Mouse (Mus musculus) neural tube, embryonic 11.5 days (tissue): ENCODE measurements at regions not wholly inside any gene's neighbourhood (a gene's known extent, or its start where the extent isn't known, plus 50 kb on each side); places are given as distances from the start of the nearest gene placed in this dataset.
A peak's percentile ranks its signal among the peaks of the same experiment; 100 is the strongest.

Experiments used
- ATAC-seq: fragments of 200-750 bp; cut with Nextera tagmentation; 2 replicates; pipeline ENCODE4 v1.8.0; 2017; ENCODE audit warnings: moderate number of reproducible peaks, mild to moderate bottlenecking, moderate TSS enrichment, moderate library complexity; ENCODE audit not compliant: insufficient read depth, low FRiP score, low TSS enrichment
- DNase-seq: peaks from one replicate; pipeline ENCODE4 v3.0.0-alpha.2; 2015; ENCODE audit warnings: low spot score
- H3K27ac ChIP-seq: fragments of 300-500 bp; sonication (generic); 2 replicates; pipeline ENCODE4 v1.5.1; 2014; ENCODE audit warnings: low read depth, mild to moderate bottlenecking, low read length
- H3K27me3 ChIP-seq: fragments of 300-500 bp; sonication (generic); 2 replicates; pipeline ENCODE4 v1.6.1; 2014; ENCODE audit warnings: mild to moderate bottlenecking, low read length, mixed read lengths; ENCODE audit not compliant: control insufficient read depth, insufficient read depth
- H3K36me3 ChIP-seq: fragments of 300-500 bp; sonication (generic); 2 replicates; pipeline ENCODE4 v1.6.1; 2014; ENCODE audit warnings: mild to moderate bottlenecking, low read length, moderate library complexity, mixed read lengths; ENCODE audit not compliant: control insufficient read depth, insufficient read depth
- H3K4me1 ChIP-seq: fragments of 300-500 bp; sonication (generic); 2 replicates; pipeline ENCODE4 v1.6.1; 2014; ENCODE audit warnings: low read length, mixed read lengths; ENCODE audit not compliant: control insufficient read depth, insufficient read depth
- H3K4me2 ChIP-seq: fragments of 300-500 bp; sonication (generic); 2 replicates; pipeline ENCODE4 v1.6.1; 2014; ENCODE audit warnings: low read depth, mild to moderate bottlenecking, moderate library complexity
- H3K4me3 ChIP-seq: fragments of 300-500 bp; sonication (generic); 2 replicates; pipeline ENCODE4 v1.5.1; 2014; ENCODE audit warnings: low read depth, low read length
- H3K9ac ChIP-seq: fragments of 300-500 bp; sonication (generic); 2 replicates; pipeline ENCODE4 v1.6.1; 2014; ENCODE audit warnings: mild to moderate bottlenecking, low read length
- H3K9me3 ChIP-seq: fragments of 300-500 bp; sonication (generic); 2 replicates; pipeline ENCODE4 v1.6.1; 2016; ENCODE audit warnings: low read length; ENCODE audit not compliant: control insufficient read depth
- WGBS: fragments of 180-500 bp; shearing (Covaris S2); extraction: QIAGEN DNeasy Blood & Tissue Kit; methylation state at CpG from one replicate; pipeline ENCODE4 v1.1.7; 2014; 5-methylcytosine and 5-hydroxymethylcytosine counted together

DNA sequence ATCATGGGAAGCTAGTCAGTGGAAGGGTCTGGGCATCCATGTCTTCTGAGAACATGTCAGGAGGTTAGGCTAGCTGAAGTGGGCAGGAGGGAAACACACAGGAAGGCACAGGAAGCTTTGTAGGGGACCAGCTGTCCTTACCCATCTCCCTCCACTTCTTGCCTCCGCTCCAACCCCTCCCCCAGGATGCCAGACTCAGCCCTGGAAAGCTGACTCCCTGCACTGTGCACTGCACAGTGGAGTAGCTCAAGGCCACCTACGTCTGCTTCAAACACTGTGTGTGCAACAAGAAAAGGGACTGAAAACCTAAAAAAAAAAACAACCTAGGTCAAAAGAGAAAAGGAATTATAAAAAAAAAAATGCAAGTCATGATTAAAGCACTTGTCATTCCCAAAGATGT lies 97.3 kb downstream of the Zfp706 start:
- Histone ChIP-seq H3K9me3 (no peaks in the 10 kb centered on the region), H3K4me1 (no peaks in the 10 kb centered on the region), H3K4me2 (no peak overlapping the region), H3K4me3 (no peak overlapping the region), H3K9ac (no peak overlapping the region), H3K27ac (no peak overlapping the region), H3K36me3 (no peaks in the 10 kb centered on the region), H3K27me3 (no peaks in the 10 kb centered on the region)
- ATAC-seq (no peak), DNase-seq (no peak)
- 79% methylated on average over 2 of the region's 2 CpGs for WGBS

- Histone ChIP-seq H3K4me2 (no peak overlapping the region), H3K9me3 (no peaks in the 10 kb centered on the region), H3K27ac (no peak overlapping the region), H3K36me3 (no peaks in the 10 kb centered on the region), H3K9ac (no peak overlapping the region), H3K4me1 (no peaks in the 10 kb centered on the region), H3K4me3 (no peak overlapping the region), H3K27me3 (no peaks in the 10 kb centered on the region)
- no peak for DNase-seq
- ATAC-seq = no peak
- 91% methylated on average over 3 of the region's 3 CpGs for WGBS
These were observed 98.1 kb downstream of the Zfp706 start for GRCm38 (mm10) chr15:36909494-36909893.

GRCm38 (mm10) chr15:36906789-36907188 lies 100.8 kb downstream of the Zfp706 start:
- 91% methylated on average over 5 of the region's 5 CpGs for WGBS
- Histone ChIP-seq H3K36me3 (no peaks in the 10 kb centered on the region), H3K9me3 (no peaks in the 10 kb centered on the region), H3K27ac (no peak overlapping the region), H3K4me2 (no peak overlapping the region), H3K9ac (no peak overlapping the region), H3K27me3 (no peaks in the 10 kb centered on the region), H3K4me3 (no peak overlapping the region), H3K4me1 (0 out of 2 replicates have a peak, but pooled peaks cover 2% of the 10 kb centered on the region)
- no peak for DNase-seq
- ATAC-seq = no peak

DNA sequence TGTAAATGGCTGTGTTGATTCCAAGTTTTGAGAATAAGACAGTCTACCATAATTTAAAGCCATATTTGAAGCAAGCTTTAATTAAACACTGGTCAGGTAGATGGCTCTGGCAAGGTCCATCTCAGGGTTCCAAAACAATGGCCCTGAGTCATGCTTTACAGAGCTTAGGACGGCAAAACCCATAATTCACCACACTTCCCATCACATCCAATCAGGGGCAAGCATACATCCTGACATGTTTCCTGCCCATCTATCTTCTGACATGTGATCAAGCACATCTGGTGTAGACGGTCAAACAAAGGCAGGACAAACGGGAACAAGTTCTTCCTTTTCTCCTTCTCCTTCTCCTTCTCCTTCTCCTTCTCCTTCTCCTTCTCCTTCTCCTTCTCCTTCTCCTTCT lies 101.5 kb downstream of the Zfp706 start:
- H3K4me2 ChIP-seq = no peak overlapping the region
- H3K9me3 ChIP-seq = no peaks in the 10 kb centered on the region
- H3K27me3 ChIP-seq = no peaks in the 10 kb centered on the region
- no peak for ATAC-seq
- no peak overlapping the region for H3K27ac ChIP-seq
- H3K9ac ChIP-seq = no peak overlapping the region
- no peaks in the 10 kb centered on the region for H3K36me3 ChIP-seq
- H3K4me3 ChIP-seq = no peak overlapping the region
- no peak for DNase-seq
- WGBS = 56% methylated on average over 3 of the region's 3 CpGs
- peaks cover 6% of the 10 kb centered on the region for H3K4me1 ChIP-seq

DNA sequence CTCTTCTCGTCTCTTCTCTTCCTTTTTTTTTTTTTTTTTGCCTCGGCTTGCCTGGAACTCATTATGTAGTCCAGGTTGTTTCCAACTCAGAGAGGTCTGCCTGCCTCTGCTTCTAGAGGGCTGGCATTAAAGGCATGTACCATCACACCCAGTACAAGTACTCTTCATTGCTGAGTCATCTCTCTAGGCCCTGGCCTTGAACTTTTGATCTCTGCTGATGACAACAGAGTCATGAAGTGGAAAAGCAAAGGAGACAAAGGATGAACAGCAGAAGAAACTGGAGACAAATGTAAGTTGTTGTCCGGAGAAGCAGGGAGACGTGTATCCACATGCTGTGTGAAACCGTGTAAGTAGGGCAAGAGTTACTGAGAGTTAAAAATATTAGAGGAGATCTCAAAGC lies 103.7 kb downstream of the Zfp706 start:
- Histone ChIP-seq H3K4me3 (no peak overlapping the region), H3K9me3 (no peaks in the 10 kb centered on the region), H3K27ac (no peak overlapping the region), H3K27me3 (no peaks in the 10 kb centered on the region), H3K9ac (no peak overlapping the region), H3K4me2 (no peak overlapping the region), H3K4me1 (peaks cover 6% of the 10 kb centered on the region), H3K36me3 (no peaks in the 10 kb centered on the region)
- DNase-seq (no peak), ATAC-seq (no peak)
- WGBS = 80% methylated on average over 5 of the region's 5 CpGs

DNA sequence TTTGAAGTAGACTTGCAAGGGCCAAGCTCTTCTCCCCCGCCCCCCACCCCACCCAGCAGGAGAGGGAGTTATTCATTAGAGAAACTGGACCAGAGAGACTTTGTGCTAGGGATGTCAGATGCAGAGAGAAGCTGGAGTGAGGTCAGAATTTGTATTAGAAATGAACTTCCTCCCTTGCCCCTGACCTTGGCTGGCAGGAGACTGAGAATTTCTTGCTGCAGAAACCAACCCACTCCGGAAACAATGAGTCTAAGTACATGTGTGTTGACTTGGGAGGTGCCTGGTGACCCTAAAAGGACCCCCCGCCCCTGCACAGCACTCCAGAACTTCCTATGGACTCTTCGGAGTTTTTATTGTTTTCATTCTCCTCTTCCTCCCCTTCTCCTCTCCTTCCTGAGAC lies 104.3 kb downstream of the Zfp706 start:
- H3K4me2 ChIP-seq = no peak overlapping the region
- no peaks in the 10 kb centered on the region for H3K27me3 ChIP-seq
- peaks cover 6% of the 10 kb centered on the region for H3K4me1 ChIP-seq
- no peak overlapping the region for H3K9ac ChIP-seq
- no peaks in the 10 kb centered on the region for H3K9me3 ChIP-seq
- H3K27ac ChIP-seq = no peak overlapping the region
- H3K36me3 ChIP-seq = no peaks in the 10 kb centered on the region
- WGBS = 59% methylated on average over 4 of the region's 4 CpGs
- ATAC-seq (no peak), DNase-seq (no peak)
- H3K4me3 ChIP-seq = no peak overlapping the region

DNA sequence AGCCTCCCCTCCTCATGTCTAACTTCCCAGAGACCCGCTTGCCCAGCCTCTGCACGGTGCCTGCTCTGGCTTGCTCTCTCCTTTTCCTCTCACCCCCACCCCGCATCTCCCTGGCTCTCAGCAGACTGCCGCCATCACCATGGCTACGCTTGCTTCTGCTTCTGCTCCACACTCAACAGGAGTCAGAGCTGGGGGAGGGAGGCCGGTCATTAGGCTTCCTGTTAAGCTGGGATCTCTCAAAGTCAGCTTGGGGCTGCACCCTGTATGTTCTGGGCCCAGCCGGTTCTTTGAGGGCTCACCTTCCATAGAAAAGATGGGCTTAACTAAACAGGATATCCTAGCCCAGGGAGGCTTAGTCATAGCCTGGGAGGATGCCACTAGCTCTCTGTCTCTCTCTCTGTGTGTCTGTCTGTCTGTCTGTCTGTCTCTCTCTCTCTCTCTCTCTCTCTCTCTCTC lies 105.7 kb downstream of the Zfp706 start:
- H3K9ac ChIP-seq = no peak overlapping the region
- 6% methylated on average over 7 of the region's 7 CpGs for WGBS
- peak; percentile 86 for ATAC-seq
- H3K4me3 ChIP-seq = no peak overlapping the region
- no peaks in the 10 kb centered on the region for H3K9me3 ChIP-seq
- H3K4me2 ChIP-seq = no peak overlapping the region
- no peak overlapping the region for H3K27ac ChIP-seq
- no peaks in the 10 kb centered on the region for H3K36me3 ChIP-seq
- peak; percentile 71 for DNase-seq
- peaks cover 6% of the 10 kb centered on the region for H3K4me1 ChIP-seq
- H3K27me3 ChIP-seq = no peaks in the 10 kb centered on the region

DNA sequence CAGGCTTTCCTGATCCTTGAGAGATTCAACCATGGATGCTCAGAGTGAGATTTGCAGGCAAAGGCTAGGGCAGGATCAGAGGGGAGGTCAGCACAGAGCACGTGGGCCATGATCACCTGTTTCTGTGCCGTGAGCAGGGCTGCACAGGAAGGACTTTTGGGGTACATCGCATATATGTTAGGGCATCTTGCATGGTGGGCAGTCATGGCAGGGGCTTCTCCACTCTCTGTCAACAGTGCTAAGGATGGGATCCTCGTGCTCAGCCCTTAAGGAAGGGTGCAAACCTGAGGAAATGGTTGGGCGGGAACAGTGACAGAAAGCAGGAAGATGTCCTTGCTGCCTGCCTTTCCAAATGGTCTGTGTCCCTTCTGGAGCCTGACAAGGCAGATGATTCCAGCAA lies 106.2 kb downstream of the Zfp706 start:
- Histone ChIP-seq H3K27ac (no peak overlapping the region), H3K4me1 (peaks cover 6% of the 10 kb centered on the region)

GRCm38 (mm10) chr15:36900940-36901339 lies 106.6 kb downstream of the Zfp706 start:
- H3K4me2 ChIP-seq = no peak overlapping the region
- peaks cover 6% of the 10 kb centered on the region for H3K4me1 ChIP-seq
- ATAC-seq = 0 out of 2 replicates have a peak, but pooled peaks have one; percentile 13
- no peak overlapping the region for H3K27ac ChIP-seq
- 56% methylated on average over 2 of the region's 2 CpGs for WGBS
- no peaks in the 10 kb centered on the region for H3K27me3 ChIP-seq
- H3K9ac ChIP-seq = no peak overlapping the region
- DNase-seq = no peak
- H3K36me3 ChIP-seq = no peaks in the 10 kb centered on the region
- no peak overlapping the region for H3K4me3 ChIP-seq
- H3K9me3 ChIP-seq = no peaks in the 10 kb centered on the region

More for the DNA sequence above, 106.2 kb downstream of the Zfp706 start:
- no peak overlapping the region for H3K9ac ChIP-seq
- H3K4me3 ChIP-seq = no peak overlapping the region
- H3K9me3 ChIP-seq = no peaks in the 10 kb centered on the region
- no peak overlapping the region for H3K4me2 ChIP-seq
- ATAC-seq (peak; percentile 16; the same call in 1 of the 2 replicates), DNase-seq (no peak)
- H3K36me3 ChIP-seq = no peaks in the 10 kb centered on the region
- H3K27me3 ChIP-seq = no peaks in the 10 kb centered on the region
- 64% methylated on average over 5 of the region's 5 CpGs for WGBS
